Mouse (Mus musculus) liver, postnatal 0 days (tissue): ENCODE measurements at regions not wholly inside any gene's neighbourhood (a gene's known extent, or its start where the extent isn't known, plus 50 kb on each side); places are given as distances from the start of the nearest gene placed in this dataset.

Source experiments
- ATAC-seq: fragments of 200-750 bp; cut with Nextera tagmentation; 2 replicates; pipeline ENCODE4 v1.8.0; 2017; ENCODE audit warnings: mild to moderate bottlenecking, moderate library complexity
- DNase-seq: peaks from one replicate; pipeline ENCODE4 v3.0.0-alpha.2; 2016
- H3K27ac ChIP-seq: fragments of 300-500 bp; sonication (generic); 2 replicates; pipeline ENCODE4 v1.5.1; 2014; ENCODE audit warnings: antibody characterized with exemption, moderate library complexity, mild to moderate bottlenecking, low read depth
- H3K27me3 ChIP-seq: fragments of 300-500 bp; sonication (generic); 2 replicates; pipeline ENCODE4 v1.6.1; 2014; ENCODE audit warnings: low read length, control low read depth, mixed read lengths; ENCODE audit not compliant: insufficient read depth
- H3K36me3 ChIP-seq: fragments of 300-500 bp; sonication (generic); replicated peaks from 2 replicates; pipeline ENCODE4 v1.6.1; 2014; ENCODE audit warnings: mild to moderate bottlenecking, control low read depth, low read length, moderate library complexity, mixed read lengths; ENCODE audit not compliant: insufficient read depth
- H3K4me1 ChIP-seq: fragments of 300-500 bp; sonication (generic); 2 replicates; pipeline ENCODE4 v1.6.1; 2014; ENCODE audit warnings: antibody characterized with exemption, mild to moderate bottlenecking, control low read depth; ENCODE audit not compliant: insufficient read depth
- H3K4me2 ChIP-seq: fragments of 300-500 bp; sonication (generic); 2 replicates; pipeline ENCODE4 v1.6.1; 2014; ENCODE audit warnings: low read depth, mild to moderate bottlenecking, low read length, moderate library complexity, mixed read lengths
- H3K4me3 ChIP-seq: fragments of 300-500 bp; sonication (generic); 2 replicates; pipeline ENCODE4 v1.5.1; 2014; ENCODE audit warnings: low read depth, low read length
- H3K9ac ChIP-seq: fragments of 300-500 bp; sonication (generic); replicated peaks from 2 replicates; pipeline ENCODE4 v1.6.1; 2014; ENCODE audit warnings: mild to moderate bottlenecking, moderate library complexity
- H3K9me3 ChIP-seq: fragments of 300-500 bp; sonication (generic); 2 replicates; pipeline ENCODE4 v1.6.1; 2016; ENCODE audit warnings: mild to moderate bottlenecking, control low read depth, low read length, mixed read lengths
- CTCF ChIP-seq: sonication (generic); IDR thresholded peaks from 2 replicates; pipeline ENCODE4 v1.5.1; 2016; ENCODE audit warnings: antibody characterized with exemption, low read depth
- EP300 ChIP-seq: IDR thresholded peaks from 2 replicates; pipeline ENCODE4 v1.6.1; 2016; ENCODE audit warnings: antibody characterized with exemption, low read depth, mild to moderate bottlenecking
- WGBS: fragments of 180-500 bp; shearing (Covaris S2); extraction: QIAGEN DNeasy Blood & Tissue Kit; methylation state at CpG from one replicate; pipeline ENCODE4 v1.1.7; 2014; ENCODE audit not compliant: insufficient replicate concordance; 5-methylcytosine and 5-hydroxymethylcytosine counted together

- 65% methylated on average over 10 of the region's 10 CpGs for WGBS
- TF ChIP-seq CTCF (no peak), EP300 (no peak)
- no peaks in the 10 kb centered on the region for H3K36me3 ChIP-seq
- no peaks in the 10 kb centered on the region for H3K27me3 ChIP-seq
- no peak overlapping the region for H3K27ac ChIP-seq
- no peak overlapping the region for H3K4me2 ChIP-seq
- no peak overlapping the region for H3K4me3 ChIP-seq
- no peaks in the 10 kb centered on the region for H3K9me3 ChIP-seq
- H3K9ac ChIP-seq = no peak overlapping the region
- ATAC-seq (no peak), DNase-seq (no peak)
- no peaks in the 10 kb centered on the region for H3K4me1 ChIP-seq
Observed at GRCm38 (mm10) chr5:119944371-119944770, 111.9 kb downstream of the Tbx5 start.

DNA sequence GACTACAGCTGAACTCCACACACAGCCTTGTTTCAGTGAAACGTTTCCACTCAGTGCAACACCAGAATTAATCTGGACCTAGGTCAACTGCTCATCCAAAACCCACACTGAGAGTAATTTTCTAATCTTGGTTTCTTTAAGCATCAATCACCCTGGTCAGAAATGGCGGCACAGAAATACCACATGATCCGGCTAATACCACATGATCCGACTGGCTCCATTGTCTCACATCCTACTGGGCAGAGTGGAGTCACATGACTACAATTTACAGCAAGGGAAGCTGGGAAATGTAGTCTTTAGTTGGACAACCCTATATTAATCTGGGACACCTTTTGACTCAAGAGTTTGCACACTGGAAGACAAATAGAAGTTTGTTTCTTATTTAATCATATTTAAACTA, 115.9 kb downstream of the Tbx5 start:
- TF ChIP-seq CTCF (no peak), EP300 (no peak)
- H3K9ac ChIP-seq = no peak overlapping the region
- no peak overlapping the region for H3K4me3 ChIP-seq
- H3K36me3 ChIP-seq = no peaks in the 10 kb centered on the region
- H3K4me1 ChIP-seq = no peaks in the 10 kb centered on the region
- no peaks in the 10 kb centered on the region for H3K27me3 ChIP-seq
- H3K27ac ChIP-seq = no peak overlapping the region
- 83% methylated on average over 4 of the region's 4 CpGs for WGBS
- ATAC-seq = no peak
- no peaks in the 10 kb centered on the region for H3K9me3 ChIP-seq
- H3K4me2 ChIP-seq = no peak overlapping the region
- DNase-seq = no peak

DNA sequence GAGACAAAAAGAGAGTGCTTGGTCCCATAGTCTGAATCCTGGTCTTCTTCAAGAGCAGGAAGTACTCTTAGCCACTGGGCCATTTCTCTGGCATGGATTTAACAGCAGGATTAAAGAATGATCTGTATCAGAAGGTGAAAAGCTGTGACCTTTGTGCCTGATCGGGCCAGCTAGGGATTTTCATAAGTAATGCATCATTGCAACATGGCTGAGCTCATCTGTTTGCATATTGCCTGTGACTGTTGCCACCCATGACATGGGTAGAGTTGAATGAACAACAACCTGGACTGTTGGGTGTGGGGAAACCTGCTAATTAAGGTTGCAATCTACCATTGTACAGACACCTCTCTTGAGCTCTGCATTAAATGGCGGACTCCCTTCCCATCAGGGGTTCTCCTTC, 119.6 kb downstream of the Tbx5 start:
- Histone ChIP-seq H3K4me2 (no peak overlapping the region), H3K9ac (no peak overlapping the region), H3K27me3 (peaks cover 1% of the 10 kb centered on the region; the same call in 1 of the 2 replicates), H3K27ac (no peak overlapping the region), H3K4me1 (no peaks in the 10 kb centered on the region), H3K4me3 (no peak overlapping the region), H3K36me3 (no peaks in the 10 kb centered on the region), H3K9me3 (no peaks in the 10 kb centered on the region)
- WGBS = 84% methylated on average over 2 of the region's 2 CpGs
- no peak for DNase-seq
- TF ChIP-seq CTCF = no peak
- no peak for TF ChIP-seq EP300
- ATAC-seq = peak; percentile 67; the same call in 1 of the 2 replicates

DNA sequence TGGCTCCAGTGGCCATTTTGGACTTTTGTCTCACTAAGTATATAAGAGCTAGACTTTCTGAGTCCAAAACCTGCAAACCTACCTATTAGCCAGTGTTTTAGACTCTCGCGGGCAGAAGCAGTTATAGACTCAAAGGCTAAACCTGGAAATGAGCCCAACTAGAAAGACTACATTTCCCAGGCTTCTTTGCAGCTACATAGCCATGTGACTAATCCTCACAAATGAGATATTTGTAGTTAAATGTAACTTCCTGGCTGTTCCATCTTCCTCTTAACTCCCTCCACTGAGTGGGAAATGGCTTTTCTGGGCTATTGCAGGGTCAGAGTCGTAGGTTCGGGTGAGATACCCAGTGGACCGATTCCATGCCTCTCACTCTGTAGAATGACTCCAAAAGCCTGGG, 120.7 kb downstream of the Tbx5 start:
- Histone ChIP-seq H3K4me3 (no peak overlapping the region), H3K4me1 (no peaks in the 10 kb centered on the region), H3K27ac (no peak overlapping the region), H3K9ac (no peak overlapping the region), H3K27me3 (peaks cover 3% of the 10 kb centered on the region; the same call in 1 of the 2 replicates), H3K9me3 (no peaks in the 10 kb centered on the region), H3K4me2 (no peak overlapping the region), H3K36me3 (no peaks in the 10 kb centered on the region)
- DNase-seq = no peak
- TF ChIP-seq CTCF = no peak
- no peak for TF ChIP-seq EP300
- 73% methylated on average over 5 of the region's 5 CpGs for WGBS
- ATAC-seq = no peak

GRCm38 (mm10) chr5:119953811-119954566, 121.5 kb downstream of the Tbx5 start:
- Histone ChIP-seq H3K36me3 (no peaks in the 10 kb centered on the region), H3K4me2 (no peak overlapping the region), H3K27ac (no peak overlapping the region), H3K27me3 (peaks cover 3% of the 10 kb centered on the region; the same call in 1 of the 2 replicates), H3K9ac (no peak overlapping the region), H3K4me1 (no peaks in the 10 kb centered on the region), H3K9me3 (no peaks in the 10 kb centered on the region), H3K4me3 (no peak overlapping the region)
- TF ChIP-seq CTCF (no peak), EP300 (no peak)
- DNase-seq = no peak
- WGBS = 71% methylated on average over 14 of the region's 14 CpGs
- no peak for ATAC-seq

GRCm38 (mm10) chr5:119958942-119959341, 126.5 kb downstream of the Tbx5 start:
- DNase-seq (no peak), ATAC-seq (no peak)
- Histone ChIP-seq H3K4me3 (no peak overlapping the region), H3K36me3 (no peaks in the 10 kb centered on the region), H3K27ac (no peak overlapping the region), H3K4me2 (no peak overlapping the region), H3K4me1 (no peaks in the 10 kb centered on the region), H3K9ac (no peak overlapping the region), H3K9me3 (no peaks in the 10 kb centered on the region), H3K27me3 (peaks cover 5% of the 10 kb centered on the region; the same call in 1 of the 2 replicates)
- TF ChIP-seq EP300 (no peak), CTCF (no peak)
- 22% methylated on average over 14 of the region's 14 CpGs for WGBS
